Comparison of ENCODE assay signal across 18 mouse cellular contexts in genomic region chr1:173329743-173330142, GRCm38 (mm10). TPM values are rescaled to one million over a fixed set of nuclear protein-coding genes. Genes with fewer than 3 reads are reported as not detected.
DNase-seq lines count a peak whose midpoint lies in the region; ATAC-seq lines count a peak whose summit lies in the region.
"Had no signal": no experiment of that assay in that cellular context is flagged by ENCODE, and none has a peak within 500 bp of the region (broad histone marks: within the 10 kb centered on the region; RNA-seq: fewer than 3 reads in every experiment).

No protein-coding gene starts in this region.

- no peaks in the 10 kb centered on the region for H3K9me3 ChIP-seq in heart, embryonic 10.5 days
- no peaks in the 10 kb centered on the region for H3K9me3 ChIP-seq in midbrain, embryonic 13.5 days
- no peaks in the 10 kb centered on the region for H3K9me3 ChIP-seq in midbrain, embryonic 10.5 days (replicated peaks)
- no peaks in the 10 kb centered on the region for H3K9me3 ChIP-seq in midbrain, embryonic 15.5 days
- H3K9me3 ChIP-seq: limb, embryonic 10.5 days had no signal

- no peak overlapping the region for H3K9ac ChIP-seq in midbrain, embryonic 13.5 days (replicated peaks)
- H3K9ac ChIP-seq in midbrain, embryonic 15.5 days = no peak overlapping the region
- H3K9ac ChIP-seq: lung, embryonic 14.5 days had no signal

- ATAC-seq in midbrain, embryonic 13.5 days = no peak
- ATAC-seq in midbrain, embryonic 15.5 days (replicated peaks) = peak; percentile 64
- no peak for ATAC-seq in frontal cortex, adult (ENCODE audit: low TSS enrichment)
- ATAC-seq: Patski had no signal

- H3K4me3 ChIP-seq in heart, embryonic 10.5 days = no peak overlapping the region
- H3K4me3 ChIP-seq in midbrain, embryonic 13.5 days (replicated peaks) = no peak overlapping the region
- H3K4me3 ChIP-seq in midbrain, embryonic 10.5 days = no peak overlapping the region
- H3K4me3 ChIP-seq in midbrain, embryonic 15.5 days = no peak overlapping the region
- H3K4me3 ChIP-seq: limb, embryonic 10.5 days; myocyte had no signal

- H3K27me3 ChIP-seq in heart, embryonic 10.5 days (ENCODE audit: insufficient read depth, poor library complexity, severe bottlenecking) = no peaks in the 10 kb centered on the region
- no peaks in the 10 kb centered on the region for H3K27me3 ChIP-seq in midbrain, embryonic 13.5 days
- no peaks in the 10 kb centered on the region for H3K27me3 ChIP-seq in midbrain, embryonic 10.5 days (ENCODE audit: low read depth, poor library complexity, severe bottlenecking)
- H3K27me3 ChIP-seq in midbrain, embryonic 15.5 days (replicated peaks) = no peaks in the 10 kb centered on the region
- H3K27me3 ChIP-seq: Patski had no signal

- no peak overlapping the region for H3K4me2 ChIP-seq in midbrain, embryonic 13.5 days (replicated peaks)
- H3K4me2 ChIP-seq in midbrain, embryonic 15.5 days = no peak overlapping the region
- H3K4me2 ChIP-seq: lung, embryonic 14.5 days had no signal

- no peak for DNase-seq in heart, embryonic 10.5 days (ENCODE audit: low spot score)
- DNase-seq in heart, adult 9 months (ENCODE audit: low spot score in 2 of 2) = no peak
- no peak for DNase-seq in midbrain, embryonic 10.5 days (ENCODE audit: low spot score)
- peak; percentile 24 for DNase-seq in brain, embryonic 18.5 days (ENCODE audit: low read depth, low spot score)
- no peak for DNase-seq in lung, postnatal 25 days (ENCODE audit: low spot score)
- DNase-seq: cerebellum, adult 9-10 months; kidney, adult 8-10 months; kidney, postnatal 4 days; lung, embryonic 14.5 days; thymus, adult 2 months had no signal

- 0 out of 2 replicates have a peak overlapping the region, but pooled peaks have one; percentile 42 for H3K27ac ChIP-seq in heart, embryonic 10.5 days
- peak overlapping the region; percentile 9 for H3K27ac ChIP-seq in midbrain, embryonic 13.5 days
- H3K27ac ChIP-seq in midbrain, embryonic 10.5 days (replicated peaks) = no peak overlapping the region
- peak overlapping the region; percentile 68; the same call in 1 of the 2 replicates for H3K27ac ChIP-seq in midbrain, embryonic 15.5 days
- H3K27ac ChIP-seq: limb, embryonic 10.5 days had no signal

- H3K36me3 ChIP-seq in heart, embryonic 10.5 days = no peaks in the 10 kb centered on the region
- no peaks in the 10 kb centered on the region for H3K36me3 ChIP-seq in midbrain, embryonic 13.5 days
- no peaks in the 10 kb centered on the region for H3K36me3 ChIP-seq in midbrain, embryonic 10.5 days
- H3K36me3 ChIP-seq in midbrain, embryonic 15.5 days (replicated peaks) = no peaks in the 10 kb centered on the region
- H3K36me3 ChIP-seq: limb, embryonic 10.5 days had no signal

- peaks cover 34% of the 10 kb centered on the region for H3K4me1 ChIP-seq in heart, embryonic 10.5 days
- H3K4me1 ChIP-seq in midbrain, embryonic 13.5 days (replicated peaks) = peaks cover 11% of the 10 kb centered on the region
- H3K4me1 ChIP-seq in midbrain, embryonic 10.5 days = peaks cover 10% of the 10 kb centered on the region; the same call in 1 of the 2 replicates
- H3K4me1 ChIP-seq in midbrain, embryonic 15.5 days = peaks cover 17% of the 10 kb centered on the region
- H3K4me1 ChIP-seq: limb, embryonic 10.5 days had no signal

- 70% methylated on average over 5 of the region's 5 CpGs for WGBS in heart, embryonic 10.5 days
- 62% methylated on average over 5 of the region's 5 CpGs for WGBS in midbrain, embryonic 13.5 days
- 77% methylated on average over 5 of the region's 5 CpGs for WGBS in midbrain, embryonic 10.5 days
- WGBS in midbrain, embryonic 15.5 days = 53% methylated on average over 5 of the region's 5 CpGs

RNA-seq across cellular contexts. Expression of gene Ackr1, which starts 3.8 kb away (rescaled TPM):
- polyA plus RNA-seq in heart, embryonic 10.5 days (2016; fragmentation: Nextera tagmentation; extraction: Ambion mirVana) = 1.8 and 1.9 TPM in 2 replicates
- 14.0 and 14.8 TPM in 2 replicates for polyA plus RNA-seq in midbrain, embryonic 13.5 days (2015; fragmentation: Nextera tagmentation; extraction: Ambion mirVana)
- 1.6 and 2.4 TPM in 2 replicates for polyA plus RNA-seq in midbrain, embryonic 10.5 days (2016; fragmentation: Nextera tagmentation; extraction: Ambion mirVana)
- polyA plus RNA-seq in midbrain, embryonic 15.5 days (2015; fragmentation: Nextera tagmentation; extraction: Ambion mirVana) = 20.2 and 22.4 TPM in 2 replicates
- polyA plus RNA-seq: myocyte, Patski had no signal

RNA-seq across cellular contexts. Expression of gene Aim2, which starts 20.9 kb away (rescaled TPM):
- 1.3 and 1.5 TPM in 2 replicates for polyA plus RNA-seq in heart, embryonic 10.5 days (2016; fragmentation: Nextera tagmentation; extraction: Ambion mirVana)
- polyA plus RNA-seq in midbrain, embryonic 13.5 days (2015; fragmentation: Nextera tagmentation; extraction: Ambion mirVana) = 2.6 and 3.3 TPM in 2 replicates
- polyA plus RNA-seq in midbrain, embryonic 10.5 days (2016; fragmentation: Nextera tagmentation; extraction: Ambion mirVana) = 6.7 TPM in 2 replicates
- polyA plus RNA-seq in midbrain, embryonic 15.5 days (2015; fragmentation: Nextera tagmentation; extraction: Ambion mirVana) = 1.5 TPM in 2 replicates

RNA-seq across cellular contexts. Expression of gene Cadm3, which starts 37.8 kb away (rescaled TPM):
- 1.2 and 1.3 TPM in 2 replicates for polyA plus RNA-seq in heart, embryonic 10.5 days (2016; fragmentation: Nextera tagmentation; extraction: Ambion mirVana)
- 44.1 and 49.5 TPM in 2 replicates for polyA plus RNA-seq in midbrain, embryonic 13.5 days (2015; fragmentation: Nextera tagmentation; extraction: Ambion mirVana)
- polyA plus RNA-seq in midbrain, embryonic 10.5 days (2016; fragmentation: Nextera tagmentation; extraction: Ambion mirVana) = 2.0 and 5.3 TPM in 2 replicates
- polyA plus RNA-seq in midbrain, embryonic 15.5 days (2015; fragmentation: Nextera tagmentation; extraction: Ambion mirVana) = 76.6 and 83.1 TPM in 2 replicates
- polyA plus RNA-seq: Patski had no signal

RNA-seq across cellular contexts. Expression of gene Mptx2, which starts 52.2 kb away (rescaled TPM):
- not detected in 2 replicates for polyA plus RNA-seq in heart, embryonic 10.5 days (2016; fragmentation: Nextera tagmentation; extraction: Ambion mirVana)
- polyA plus RNA-seq in midbrain, embryonic 13.5 days (2015; fragmentation: Nextera tagmentation; extraction: Ambion mirVana) = not detected in 2 replicates
- not detected in 2 replicates for polyA plus RNA-seq in midbrain, embryonic 10.5 days (2016; fragmentation: Nextera tagmentation; extraction: Ambion mirVana)
- not detected in 2 replicates for polyA plus RNA-seq in midbrain, embryonic 15.5 days (2015; fragmentation: Nextera tagmentation; extraction: Ambion mirVana)
- polyA plus RNA-seq: embryonic facial prominence, embryonic 14.5 days; forebrain, embryonic 14.5 days; limb, embryonic 10.5 days; lung, embryonic 14.5 days; myocyte; Patski; thymus, adult 2 months had no signal
